Mouse (Mus musculus) CD4-positive, CD25-positive, alpha-beta regulatory T cell, adult 2 months (primary cell): Measurements from ENCODE around the gene Tln1.

Source experiments
- DNase-seq: peaks from one replicate; pipeline ENCODE4 v3.0.0-alpha.2; 2012; ENCODE audit warnings: low read depth, low spot score

Tln1 gene

GRCm38 (mm10) chr4:43506074-43506473, 56.4 kb downstream of the Tln1 start:
- DNase-seq: no peak

- DNase-seq: peak; percentile 21
Measured at GRCm38 (mm10) chr4:43504269-43504668, 58.2 kb downstream of the Tln1 start.

GRCm38 (mm10) chr4:43503506-43503905, 59.0 kb downstream of the Tln1 start:
- no peak for DNase-seq

GRCm38 (mm10) chr4:43503041-43503440, 59.5 kb downstream of the Tln1 start:
- DNase-seq: no peak

GRCm38 (mm10) chr4:43499407-43500333, 62.8 kb downstream of the Tln1 start, which contains the start of gene Arhgef39:
Arhgef39 (minus strand) TSS chr4:43499695.
- DNase-seq: peak; percentile 81

- peak; percentile 43 for DNase-seq
Measured at GRCm38 (mm10) chr4:43498983-43499382, 63.5 kb downstream of the Tln1 start.

GRCm38 (mm10) chr4:43497946-43498345, 64.5 kb downstream of the Tln1 start:
- no peak for DNase-seq

GRCm38 (mm10) chr4:43497405-43497804, 65.1 kb downstream of the Tln1 start:
- no peak for DNase-seq

- DNase-seq: no peak
Measured at GRCm38 (mm10) chr4:43496587-43496986, 65.9 kb downstream of the Tln1 start.

GRCm38 (mm10) chr4:43493846-43494240, 68.6 kb downstream of the Tln1 start:
- peak; percentile 39 for DNase-seq

GRCm38 (mm10) chr4:43493186-43493845, 69.2 kb downstream of the Tln1 start:
- DNase-seq: peak; percentile 97

GRCm38 (mm10) chr4:43492821-43493185, 69.7 kb downstream of the Tln1 start, which contains the start of gene Ccdc107:
Ccdc107 (plus strand) TSS chr4:43492900.
- DNase-seq: peak; percentile 98

GRCm38 (mm10) chr4:43492101-43492820, 70.2 kb downstream of the Tln1 start:
- peak; percentile 57 for DNase-seq

- no peak for DNase-seq
Measured at GRCm38 (mm10) chr4:43490801-43491200, 71.7 kb downstream of the Tln1 start.

GRCm38 (mm10) chr4:43489611-43490010, 72.9 kb downstream of the Tln1 start:
- no peak for DNase-seq

GRCm38 (mm10) chr4:43485666-43486065, 76.8 kb downstream of the Tln1 start:
- DNase-seq: peak; percentile 52

- peak; percentile 83 for DNase-seq
Measured at GRCm38 (mm10) chr4:43483535-43484091, 78.9 kb downstream of the Tln1 start, which contains the start of gene Sit1. Sit1 (minus strand) TSS chr4:43483734.

- peak; percentile 40 for DNase-seq
Measured at GRCm38 (mm10) chr4:43482591-43482990, 79.9 kb downstream of the Tln1 start.

GRCm38 (mm10) chr4:43481894-43482456, 80.5 kb downstream of the Tln1 start:
- peak; percentile 77 for DNase-seq
